Mouse (Mus musculus) small intestine, adult 2 months (tissue): ENCODE data around the gene Zfp426.

Experiments
- CTCF ChIP-seq: fragments of 200-500 bp; IDR thresholded peaks from 2 replicates; pipeline ENCODE4 v1.5.1; 2012; ENCODE audit warnings: low read depth, mild to moderate bottlenecking, control low read depth, inconsistent platforms, low read length, moderate library complexity, mixed read lengths; ENCODE audit not compliant: insufficient replicate concordance, insufficient read length; ENCODE audit errors: extremely low read depth
- POLR2A ChIP-seq: fragments of 200-500 bp; IDR thresholded peaks from 2 replicates; pipeline ENCODE4 v1.6.1; 2012; ENCODE audit warnings: low read depth, mild to moderate bottlenecking, control low read depth, inconsistent platforms, low read length, moderate library complexity

DNA sequence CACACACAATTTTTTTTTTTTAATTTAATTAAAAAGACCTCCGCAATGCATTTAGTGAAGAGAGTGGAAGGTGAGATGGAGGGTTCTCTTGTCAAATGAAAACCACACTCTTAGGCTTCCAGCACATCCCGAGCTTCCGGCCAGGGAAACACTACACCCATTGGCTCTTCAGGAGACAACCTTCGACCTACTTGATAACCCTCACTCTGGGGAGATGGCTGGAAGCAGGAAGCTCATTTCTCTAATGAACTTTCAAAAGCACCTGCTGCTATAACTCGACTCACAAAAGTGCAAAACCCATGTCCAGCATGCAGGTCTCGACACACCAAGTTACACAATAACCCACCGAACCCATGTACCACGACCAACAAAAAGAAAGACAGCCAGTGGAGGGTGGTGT, 20.2 kb upstream of the Zfp426 start:
- no peak for TF ChIP-seq CTCF
- no peak for TF ChIP-seq POLR2A
